Mouse (Mus musculus) myocyte (in vitro differentiated cells): ENCODE results near the gene Spink2. TPM values are rescaled to one million over a fixed set of nuclear protein-coding genes. Genes with fewer than 3 reads are reported as not detected.

Source experiments
- H3K27me3 ChIP-seq: one replicate; pipeline ENCODE4 v1.6.1; 2011; ENCODE audit not compliant: control insufficient read depth, insufficient read depth, insufficient read length
- H3K36me3 ChIP-seq: one replicate; pipeline ENCODE4 v1.6.1; 2011; ENCODE audit not compliant: control insufficient read depth, insufficient read depth
- H3K4me2 ChIP-seq: one replicate; pipeline ENCODE4 v1.6.1; 2011; ENCODE audit warnings: low read depth, control low read depth
- H3K4me3 ChIP-seq: one replicate; pipeline ENCODE4 v1.5.1; 2011; ENCODE audit warnings: mild to moderate bottlenecking, control low read depth, moderate library complexity
- H3K79me2 ChIP-seq: one replicate; pipeline ENCODE4 v1.6.1; 2011; ENCODE audit not compliant: control insufficient read depth, insufficient read depth
- H3ac ChIP-seq: one replicate; pipeline ENCODE4 v1.6.1; 2011; ENCODE audit not compliant: control insufficient read depth, insufficient read length
- CEBPB ChIP-seq: IDR thresholded peaks from 2 replicates; pipeline ENCODE4 v1.6.1; 2011; ENCODE audit warnings: mild to moderate bottlenecking, moderate library complexity; ENCODE audit not compliant: poor library complexity, insufficient read depth, severe bottlenecking
- E2F4 ChIP-seq: IDR thresholded peaks from one replicate; pipeline ENCODE4 v1.6.1; 2011; ENCODE audit warnings: mild to moderate bottlenecking, control low read depth, moderate library complexity; ENCODE audit not compliant: insufficient read depth
- MAX ChIP-seq: IDR thresholded peaks from one replicate; pipeline ENCODE4 v1.6.1; 2011; ENCODE audit warnings: low read depth, mild to moderate bottlenecking, control low read depth
- MYOD1 ChIP-seq, 3 experiments: IDR thresholded peaks; one replicate each; pipeline ENCODE4 v1.6.1; 2011; ENCODE audit warnings: control low read depth in 2 of 3, low read depth in 2 of 3, mild to moderate bottlenecking in 2 of 3, moderate library complexity in 1 of 3; ENCODE audit not compliant: insufficient read length in 2 of 3, control insufficient read depth in 1 of 3
- MYOG ChIP-seq, 3 experiments: IDR thresholded peaks; one replicate each; pipeline ENCODE4 v1.6.1; 2011; ENCODE audit warnings: control low read depth in 2 of 3, low read depth in 2 of 3, mild to moderate bottlenecking in 2 of 3; ENCODE audit not compliant: insufficient read length in 2 of 3, control insufficient read depth in 1 of 3, insufficient read depth in 1 of 3
- POLR2A ChIP-seq: IDR thresholded peaks from one replicate; pipeline ENCODE4 v1.6.1; 2011; ENCODE audit warnings: low read depth, mild to moderate bottlenecking, control low read depth, moderate library complexity; ENCODE audit not compliant: insufficient read length
- POLR2AphosphoS2 ChIP-seq: IDR thresholded peaks from one replicate; pipeline ENCODE4 v1.6.1; 2011; ENCODE audit warnings: low read depth, control low read depth; ENCODE audit not compliant: insufficient read length
- REST ChIP-seq: IDR thresholded peaks from one replicate; pipeline ENCODE4 v1.6.1; 2011; ENCODE audit warnings: mild to moderate bottlenecking, control low read depth, moderate library complexity; ENCODE audit not compliant: insufficient read depth, insufficient read length
- SRF ChIP-seq: IDR thresholded peaks from one replicate; pipeline ENCODE4 v1.6.1; 2011; ENCODE audit warnings: low read depth; ENCODE audit not compliant: control insufficient read depth, insufficient read length
- TCF12 ChIP-seq: IDR thresholded peaks from one replicate; pipeline ENCODE4 v1.6.1; 2011; ENCODE audit warnings: mild to moderate bottlenecking, control low read depth; ENCODE audit not compliant: poor library complexity, insufficient read depth, severe bottlenecking
- TCF3 ChIP-seq: IDR thresholded peaks from one replicate; pipeline ENCODE4 v1.6.1; 2011; ENCODE audit warnings: low read depth, control low read depth; ENCODE audit not compliant: insufficient read length
- USF1 ChIP-seq: IDR thresholded peaks from one replicate; pipeline ENCODE4 v1.6.1; 2011; ENCODE audit warnings: low read depth, mild to moderate bottlenecking, control low read depth, moderate library complexity
- polyA plus RNA-seq: library from polyadenylated mRNA; unstranded; fragments of >200 nt; fragmentation: generic; extraction: Trizol; gene quantifications from one replicate; pipeline ENCODE4 v1.2.1, GENCODE M21; 2012; ENCODE audit warnings: missing spikeins

The Spink2 gene
- polyA plus RNA-seq: not detected

DNA sequence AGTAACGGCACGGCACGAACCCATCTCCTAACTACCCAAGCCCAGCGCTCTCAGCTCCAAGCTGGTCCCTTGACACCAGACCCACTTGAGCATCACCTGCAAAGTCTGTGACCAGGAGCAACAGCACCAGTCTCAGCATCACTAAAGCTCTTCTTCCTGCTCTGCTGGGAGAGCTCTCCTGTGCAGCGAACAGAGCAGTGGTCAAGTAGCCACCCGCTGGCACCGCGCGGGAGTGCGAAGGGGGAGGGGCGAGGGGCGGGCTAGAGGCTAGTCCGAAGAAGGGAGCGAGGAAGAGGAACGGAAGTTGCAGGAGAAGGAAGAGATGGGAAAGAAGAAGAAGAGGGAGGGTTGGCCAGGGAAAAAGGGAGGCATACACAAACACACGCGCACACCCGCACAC lies at the start of gene Spink2:
Gene Spink2 (minus strand): TSS at position 236 of the 400 bp plus-strand sequence.
- H3K79me2 ChIP-seq: no peaks in the 10 kb centered on the region
- TF ChIP-seq USF1 (no peak), TCF3 (no peak), MAX (no peak), TCF12 (no peak), MYOG (IDR thresholded peaks at IDR 0.05; ENCODE audit: control insufficient read depth in 1 of 3, insufficient read depth in 1 of 3, insufficient read length in 2 of 3, low read depth in 2 of 3) (no peak), POLR2AphosphoS2 (no peak), MYOD1 (IDR thresholded peaks at IDR 0.05; ENCODE audit: control insufficient read depth in 1 of 3, insufficient read length in 2 of 3, low read depth in 2 of 3) (no peak), E2F4 (no peak), CEBPB (no peak), SRF (no peak), POLR2A (no peak), REST (no peak)
- no peak within 1 kb of the TSS for H3K4me3 ChIP-seq
- H3K36me3 ChIP-seq: no peaks in the 10 kb centered on the region
- H3ac ChIP-seq: no peak within 1 kb of the TSS
- H3K4me2 ChIP-seq: no peak within 1 kb of the TSS
- peaks cover 8% of the 10 kb centered on the region for H3K27me3 ChIP-seq

- Histone ChIP-seq H3K4me2 (no peak overlapping the region), H3K79me2 (no peaks in the 10 kb centered on the region), H3K4me3 (no peak overlapping the region), H3K36me3 (no peaks in the 10 kb centered on the region), H3ac (no peak overlapping the region), H3K27me3 (no peaks in the 10 kb centered on the region)
- TF ChIP-seq CEBPB (no peak), MYOD1 (IDR thresholded peaks at IDR 0.05; ENCODE audit: control insufficient read depth in 1 of 3, insufficient read length in 2 of 3, low read depth in 2 of 3) (no peak), MAX (no peak), TCF12 (no peak), USF1 (no peak), POLR2AphosphoS2 (no peak), E2F4 (no peak), REST (no peak), POLR2A (no peak), SRF (no peak), TCF3 (no peak), MYOG (IDR thresholded peaks at IDR 0.05; ENCODE audit: control insufficient read depth in 1 of 3, insufficient read depth in 1 of 3, insufficient read length in 2 of 3, low read depth in 2 of 3) (no peak)
Observed at GRCm38 (mm10) chr5:77260141-77260540, 48.9 kb upstream of the Spink2 start.

DNA sequence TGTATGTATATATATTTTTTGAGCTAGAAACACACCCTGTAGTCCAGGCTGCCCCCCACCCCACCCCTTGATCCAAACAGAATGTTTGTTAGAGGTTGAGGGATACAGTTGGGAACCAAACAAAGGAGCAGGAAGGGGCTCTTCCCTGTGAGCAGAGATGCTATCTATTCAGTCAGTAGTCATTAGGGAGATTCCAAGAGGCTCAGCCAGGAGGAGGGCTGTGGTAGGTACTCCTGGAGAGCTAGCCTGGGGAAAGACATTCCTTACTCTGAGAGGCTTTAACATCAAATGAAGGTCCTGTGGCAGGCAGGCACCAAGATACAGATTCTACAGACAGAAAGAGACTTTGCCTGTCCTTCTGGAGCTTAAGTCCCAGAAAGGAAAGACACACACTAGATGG lies 48.0 kb upstream of the Spink2 start:
- H3K4me2 ChIP-seq: no peak overlapping the region
- no peaks in the 10 kb centered on the region for H3K79me2 ChIP-seq
- no peaks in the 10 kb centered on the region for H3K36me3 ChIP-seq
- H3ac ChIP-seq: no peak overlapping the region
- H3K4me3 ChIP-seq: no peak overlapping the region
- H3K27me3 ChIP-seq: no peaks in the 10 kb centered on the region
- TF ChIP-seq TCF3: no peak

- Histone ChIP-seq H3K4me2 (no peak overlapping the region), H3K27me3 (no peaks in the 10 kb centered on the region), H3ac (no peak overlapping the region), H3K36me3 (no peaks in the 10 kb centered on the region), H3K79me2 (no peaks in the 10 kb centered on the region), H3K4me3 (no peak overlapping the region)
- TF ChIP-seq POLR2AphosphoS2: no peak
- TF ChIP-seq MAX: no peak
- TF ChIP-seq REST: no peak
- TF ChIP-seq POLR2A: no peak
- TF ChIP-seq TCF3: no peak
- no peak for TF ChIP-seq E2F4
- TF ChIP-seq USF1: no peak
- TF ChIP-seq TCF12: no peak
- no peak for TF ChIP-seq MYOD1 (IDR thresholded peaks at IDR 0.05; ENCODE audit: control insufficient read depth in 1 of 3, insufficient read length in 2 of 3, low read depth in 2 of 3)
- no peak for TF ChIP-seq MYOG (IDR thresholded peaks at IDR 0.05; ENCODE audit: control insufficient read depth in 1 of 3, insufficient read depth in 1 of 3, insufficient read length in 2 of 3, low read depth in 2 of 3)
- TF ChIP-seq SRF: no peak
- TF ChIP-seq CEBPB: no peak
Observed at GRCm38 (mm10) chr5:77257603-77258002, 46.3 kb upstream of the Spink2 start.

DNA sequence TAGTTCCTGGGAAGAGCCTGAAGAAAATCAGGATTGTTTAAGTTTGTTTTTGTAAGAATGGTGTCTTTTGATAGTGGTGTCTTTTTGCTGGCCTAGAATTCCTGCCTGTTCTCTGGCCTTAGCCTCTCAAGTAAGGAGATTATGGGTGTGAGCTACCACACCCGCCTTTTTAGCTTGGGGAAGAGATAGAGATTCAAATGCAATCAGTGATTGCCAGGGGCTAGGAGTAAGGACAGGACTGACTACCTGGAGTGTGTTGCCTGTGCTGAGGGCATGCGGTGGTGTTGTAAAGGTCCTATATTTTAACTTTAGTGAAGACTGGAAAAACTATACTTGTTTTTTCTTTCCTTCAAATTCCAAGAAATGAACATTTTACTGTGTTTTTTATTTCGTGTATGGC lies 43.1 kb upstream of the Spink2 start:
- Histone ChIP-seq H3ac (no peak overlapping the region), H3K36me3 (no peaks in the 10 kb centered on the region), H3K4me3 (no peak overlapping the region), H3K27me3 (no peaks in the 10 kb centered on the region), H3K4me2 (no peak overlapping the region), H3K79me2 (no peaks in the 10 kb centered on the region)
- no peak for TF ChIP-seq USF1
- no peak for TF ChIP-seq MAX
- TF ChIP-seq REST: no peak
- TF ChIP-seq TCF3: no peak
- TF ChIP-seq MYOD1 (IDR thresholded peaks at IDR 0.05; ENCODE audit: control insufficient read depth in 1 of 3, insufficient read length in 2 of 3, low read depth in 2 of 3): no peak
- no peak for TF ChIP-seq E2F4
- TF ChIP-seq POLR2AphosphoS2: no peak
- TF ChIP-seq MYOG (IDR thresholded peaks at IDR 0.05; ENCODE audit: control insufficient read depth in 1 of 3, insufficient read depth in 1 of 3, insufficient read length in 2 of 3, low read depth in 2 of 3): no peak
- no peak for TF ChIP-seq SRF
- no peak for TF ChIP-seq POLR2A
- TF ChIP-seq CEBPB: no peak
- no peak for TF ChIP-seq TCF12
